ENCODE assay signal across 25 mouse cellular contexts in the genomic region with DNA sequence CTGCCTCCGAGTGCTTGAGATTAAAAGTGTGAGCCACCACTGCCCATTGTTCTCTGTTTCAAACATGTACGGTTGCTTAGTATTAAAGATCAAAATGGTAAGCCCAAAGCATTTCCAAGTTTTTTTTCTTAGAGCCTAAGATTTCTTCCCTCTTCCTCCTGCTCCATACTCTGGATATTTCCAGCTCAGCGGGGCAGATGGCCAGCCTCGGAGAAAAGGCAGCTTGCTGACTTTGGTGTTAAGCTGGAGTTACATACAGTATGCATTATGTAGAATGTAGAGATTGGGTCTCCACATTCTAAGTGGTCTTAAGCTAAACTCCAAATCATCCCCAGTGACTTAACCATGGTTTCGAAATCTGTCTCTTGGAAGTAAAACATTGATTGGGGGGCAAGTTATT.
"Had no signal": no experiment of that assay in that cellular context is flagged by ENCODE, and none has a peak within 500 bp of the region (broad histone marks: within the 10 kb centered on the region; RNA-seq: fewer than 3 reads in every experiment).

No protein-coding gene starts in this region.

- H3K9me3 ChIP-seq: heart, embryonic 10.5 days; heart, embryonic 12.5 days; hindbrain, embryonic 10.5 days; hindbrain, embryonic 12.5 days; intestine, embryonic 15.5 days; limb, embryonic 12.5 days had no signal

- H3K9ac ChIP-seq: heart, embryonic 12.5 days; hindbrain, embryonic 12.5 days; hindbrain, embryonic 14.5 days; intestine, embryonic 15.5 days; limb, embryonic 12.5 days had no signal

- DNase-seq: gastrocnemius, adult 2 months; gastrocnemius, postnatal 10 days; gastrocnemius, postnatal 25 days; heart, adult 18-20 months; heart, postnatal 10 days; heart, postnatal 4 days; kidney, adult 18-20 months; kidney, adult 8-10 months; kidney, postnatal 10 days; kidney, postnatal 25 days; kidney, postnatal 4 days; liver had no signal

- H3K4me2 ChIP-seq: heart, embryonic 12.5 days; hindbrain, embryonic 12.5 days; hindbrain, embryonic 14.5 days; intestine, embryonic 15.5 days; limb, embryonic 12.5 days had no signal

- ATAC-seq: forebrain, embryonic 16.5 days; hindbrain, embryonic 16.5 days; inflammation-experienced regulatory T-cells, adult 6 months; intestine, embryonic 15.5 days; intestine, postnatal 0 days had no signal

- H3K27me3 ChIP-seq: hindbrain, embryonic 12.5 days; intestine, embryonic 15.5 days; limb, embryonic 12.5 days had no signal

- H3K4me3 ChIP-seq: gastrocnemius, adult 2 months; heart, embryonic 10.5 days; heart, embryonic 12.5 days; hindbrain, embryonic 10.5 days; hindbrain, embryonic 12.5 days; intestine, embryonic 15.5 days; layer of hippocampus, adult 2 months; left cerebral cortex, adult 2 months; limb, embryonic 12.5 days had no signal

- H3K36me3 ChIP-seq: heart, embryonic 10.5 days; heart, embryonic 12.5 days; hindbrain, embryonic 10.5 days; hindbrain, embryonic 12.5 days; intestine, embryonic 15.5 days; limb, embryonic 12.5 days had no signal

- H3K27ac ChIP-seq: gastrocnemius, adult 2 months; heart, embryonic 10.5 days; hindbrain, embryonic 10.5 days; hindbrain, embryonic 12.5 days; hindbrain, embryonic 14.5 days; intestine, embryonic 15.5 days; layer of hippocampus, adult 2 months; left cerebral cortex, adult 2 months; limb, embryonic 12.5 days had no signal

- H3K4me1 ChIP-seq: hindbrain, embryonic 10.5 days; hindbrain, embryonic 12.5 days; intestine, embryonic 15.5 days; limb, embryonic 12.5 days had no signal
